Mouse (Mus musculus): ENCODE measurements around the gene Utp20. TPM values are rescaled to one million over a fixed set of nuclear protein-coding genes. Genes with fewer than 3 reads are reported as not detected.

Gene Utp20
- polyA plus RNA-seq (2015; fragmentation: Nextera tagmentation; extraction: Ambion mirVana): 3.8 and 5.4 TPM in 2 replicates

DNA sequence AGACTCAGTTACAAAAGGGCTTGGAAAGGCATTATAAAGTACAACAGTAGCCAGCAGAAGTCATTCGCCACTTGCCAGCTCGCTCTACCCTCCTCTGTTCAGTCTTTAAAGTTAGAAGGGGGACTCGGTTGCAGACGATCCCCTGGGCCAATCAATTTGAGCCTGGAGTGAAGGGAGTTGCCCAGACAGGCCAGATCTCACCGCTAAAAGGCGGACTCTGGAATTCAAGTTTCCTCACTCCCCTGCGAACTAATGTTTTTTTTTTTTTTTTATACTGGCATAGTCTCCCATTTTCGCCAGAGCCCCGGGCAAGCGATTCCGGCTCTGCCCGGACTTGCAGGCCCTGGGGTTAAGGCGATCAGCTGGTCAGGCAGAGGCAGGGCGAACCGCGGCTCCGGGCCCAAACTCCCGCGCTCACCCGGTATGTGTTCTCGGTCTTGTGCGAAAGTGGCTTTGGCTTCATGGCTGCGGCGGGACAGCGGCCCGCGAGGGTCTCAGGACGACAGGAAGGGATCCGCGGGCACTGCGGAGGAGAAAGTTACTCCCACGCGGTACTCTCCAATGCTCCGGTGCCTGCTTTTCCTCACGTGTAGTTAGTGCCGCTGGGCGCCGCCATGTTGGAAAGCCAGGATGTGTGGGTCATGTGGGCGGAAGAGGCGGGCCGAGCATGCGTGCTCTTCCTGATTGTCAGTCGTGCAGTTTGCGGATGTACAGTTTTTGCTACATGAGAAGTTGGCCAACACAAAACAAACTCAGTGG is at the start of gene Utp20:
Gene Utp20 (minus strand): TSS at position 617 of the 759 bp plus-strand sequence.

DNA sequence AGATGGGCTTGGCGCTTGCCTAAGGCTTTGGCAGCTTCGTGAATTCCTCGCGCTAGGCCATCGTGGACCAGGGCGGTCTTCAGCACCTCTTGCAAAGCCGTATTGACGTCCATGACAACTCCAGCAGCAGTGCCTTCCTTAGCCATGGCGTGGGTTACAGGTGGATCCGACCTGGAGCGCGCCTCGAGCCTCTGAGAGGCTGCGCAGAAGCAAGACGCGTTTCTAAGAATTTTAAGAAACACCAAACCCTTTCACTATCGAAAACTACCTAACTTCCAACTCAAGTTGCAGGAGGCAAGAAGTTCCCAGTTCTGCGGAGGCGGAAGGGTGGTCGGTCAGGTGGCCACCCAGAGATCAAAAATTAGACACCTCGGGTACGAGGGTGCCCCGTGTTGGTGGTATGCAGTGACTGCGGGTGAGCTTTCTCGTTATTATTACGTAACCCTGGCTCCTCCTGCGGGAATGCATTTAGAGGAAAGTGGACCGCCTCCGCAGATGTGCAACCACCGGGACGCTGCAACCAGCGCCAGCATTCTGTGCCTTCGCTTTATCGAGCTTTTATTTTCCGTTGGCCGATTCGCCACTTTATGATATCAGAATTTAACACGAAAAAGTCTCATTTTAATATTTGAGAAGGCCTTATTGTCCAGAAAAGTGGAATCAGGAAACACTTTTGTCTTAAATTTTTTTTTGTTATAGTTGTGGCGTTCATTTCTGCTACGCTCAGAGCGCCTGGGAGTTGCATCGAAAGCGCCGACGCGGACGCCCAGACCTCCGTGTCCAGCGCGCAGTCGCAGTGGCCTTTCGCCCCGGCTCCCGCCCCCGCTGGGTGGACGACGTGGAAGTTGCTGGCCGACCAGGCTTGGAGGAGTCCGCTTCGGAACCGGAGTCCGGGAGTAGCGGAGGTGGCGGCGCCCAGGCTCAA is 95.8 kb downstream of the Utp20 start, which contains the start of gene Arl1:
Gene Arl1 (plus strand): TSS at position 288 of the 925 bp plus-strand sequence.

Other genes starting within 250 kb of the Utp20 start
- gene Mybpc1, start 221.7 kb downstream of the Utp20 start, polyA plus RNA-seq (2015; fragmentation: Nextera tagmentation; extraction: Ambion mirVana): 2,500 and 2,846 TPM in 2 replicates
- gene Spic, start 141.8 kb downstream of the Utp20 start, polyA plus RNA-seq (2015; fragmentation: Nextera tagmentation; extraction: Ambion mirVana): 0.38 and 0.45 TPM in 2 replicates
- 121 and 142 TPM in 2 replicates for gene Arl1, start 95.9 kb downstream of the Utp20 start, polyA plus RNA-seq (2015; fragmentation: Nextera tagmentation; extraction: Ambion mirVana)
- 0.03 and 0.09 TPM in 2 replicates for gene Slc5a8, start 59.2 kb upstream of the Utp20 start, polyA plus RNA-seq (2015; fragmentation: Nextera tagmentation; extraction: Ambion mirVana)